Mouse (Mus musculus): ENCODE results near the gene Klhl23. TPM values are rescaled to one million over a fixed set of nuclear protein-coding genes. Genes with fewer than 3 reads are reported as not detected.
A peak's percentile ranks its signal among the peaks of the same experiment; 100 is the strongest.

Klhl23 gene
- polyA plus RNA-seq, 1 experiment = 1.0 TPM

DNA sequence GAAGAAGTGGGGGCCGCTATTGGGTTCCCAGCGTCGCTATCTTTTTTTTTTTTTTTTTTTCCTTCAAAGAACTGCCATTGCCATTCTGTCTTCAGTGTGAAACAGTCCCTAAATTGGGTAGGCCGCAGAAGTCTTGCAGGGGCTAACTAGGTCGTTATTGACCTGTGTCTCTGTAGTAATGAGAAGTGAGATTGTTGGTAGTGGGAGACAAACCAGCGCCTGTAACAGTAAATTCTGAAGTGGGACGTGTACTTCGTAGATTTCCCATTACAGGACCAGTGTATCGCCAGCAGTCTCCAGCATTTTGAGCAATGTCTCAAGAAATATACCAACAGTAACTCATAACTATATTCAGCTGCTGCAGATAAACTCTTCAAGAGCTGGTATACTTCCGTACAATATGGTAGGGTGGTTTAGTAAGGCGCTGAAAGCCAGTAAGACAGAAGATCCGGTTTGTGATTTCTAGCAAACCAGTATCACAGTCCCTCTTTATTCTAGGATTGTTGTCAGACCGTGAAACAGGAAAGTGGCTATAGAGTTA, 40.4 kb downstream of the Klhl23 start:
- Histone ChIP-seq H3K79me3 (ENCODE audit: low read depth) (peaks cover 45% of the 10 kb centered on the region), H3ac (ENCODE audit: control insufficient read depth, insufficient read length, low read depth) (peak overlapping the region; percentile 98), H3K79me2 (ENCODE audit: control insufficient read depth, insufficient read depth) (peaks cover 53% of the 10 kb centered on the region), H3K36me3 (ENCODE audit: control insufficient read depth, insufficient read depth) (peaks cover 45% of the 10 kb centered on the region), H3K27me3 (ENCODE audit: control insufficient read depth, insufficient read depth, insufficient read length) (no peaks in the 10 kb centered on the region), H3K4me3 (ENCODE audit: insufficient read depth, poor library complexity, severe bottlenecking) (peak overlapping the region; percentile 98)
- TF ChIP-seq CTCF (IDR thresholded peaks at IDR 0.05; ENCODE audit: control insufficient read depth, insufficient read depth, insufficient read length) (no peak), MYOD1 (IDR thresholded peaks at IDR 0.05; ENCODE audit: control insufficient read depth, insufficient read length, low read depth) (no peak), MAX (IDR thresholded peaks at IDR 0.05) (no peak), CEBPB (IDR thresholded peaks at IDR 0.05; ENCODE audit: low read depth) (no peak), FOSL1 (IDR thresholded peaks at IDR 0.05; ENCODE audit: insufficient read depth, low read length, poor library complexity, severe bottlenecking) (no peak), MYOG (IDR thresholded peaks at IDR 0.05; ENCODE audit: control insufficient read depth, extremely low read depth, insufficient read length) (no peak), USF1 (IDR thresholded peaks at IDR 0.05; ENCODE audit: low read depth) (no peak)

DNA sequence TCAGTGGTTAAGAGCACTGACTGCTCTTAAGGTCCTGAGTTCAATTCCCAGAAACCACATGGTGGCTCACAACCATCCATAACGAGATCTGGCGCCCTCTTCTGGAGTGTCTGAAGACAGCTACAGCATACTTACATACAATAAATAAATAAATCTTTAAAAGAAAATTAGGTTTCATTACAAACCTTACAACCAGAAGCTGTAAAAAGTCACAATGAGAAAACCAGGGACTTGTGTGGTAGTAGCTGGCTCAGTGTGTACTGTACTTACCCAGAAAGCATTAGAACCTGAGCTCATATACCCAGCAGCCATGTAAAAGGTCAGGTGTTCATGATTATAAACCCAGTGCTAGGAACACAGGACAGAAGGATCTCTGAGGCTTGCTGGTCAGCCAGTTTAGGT, 62.2 kb downstream of the Klhl23 start:
- Histone ChIP-seq H3K79me2 (ENCODE audit: control insufficient read depth, insufficient read depth) (no peaks in the 10 kb centered on the region), H3K36me3 (ENCODE audit: control insufficient read depth, insufficient read depth) (no peaks in the 10 kb centered on the region)

DNA sequence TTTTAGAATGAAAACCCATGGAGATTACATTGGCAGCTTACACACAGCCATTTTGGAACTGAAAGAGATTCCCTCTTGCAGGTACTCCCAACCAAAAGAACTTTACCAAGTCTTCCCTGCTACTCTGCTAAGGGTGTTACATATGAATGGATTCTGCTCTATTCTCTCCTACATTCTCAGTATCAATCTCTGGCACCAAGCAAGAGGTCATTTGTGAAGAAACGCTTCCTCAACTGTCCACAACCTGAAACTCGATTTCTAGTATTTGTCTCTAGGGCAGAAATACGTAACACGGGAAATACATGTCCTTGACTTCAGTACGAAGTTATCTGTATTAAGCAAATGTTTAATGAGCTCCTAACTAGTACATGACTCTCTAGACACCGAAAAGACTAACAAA, 62.8 kb downstream of the Klhl23 start:
- Histone ChIP-seq H3K36me3 (ENCODE audit: control insufficient read depth, insufficient read depth) (no peaks in the 10 kb centered on the region), H3ac (ENCODE audit: control insufficient read depth, insufficient read length, low read depth) (peak overlapping the region; percentile 64), H3K27me3 (ENCODE audit: control insufficient read depth, insufficient read depth, insufficient read length) (no peaks in the 10 kb centered on the region), H3K4me3 (ENCODE audit: insufficient read depth, poor library complexity, severe bottlenecking) (no peak overlapping the region), H3K79me2 (ENCODE audit: control insufficient read depth, insufficient read depth) (no peaks in the 10 kb centered on the region), H3K79me3 (ENCODE audit: low read depth) (peaks cover 3% of the 10 kb centered on the region)
- TF ChIP-seq FOSL1 (IDR thresholded peaks at IDR 0.05; ENCODE audit: insufficient read depth, low read length, poor library complexity, severe bottlenecking) (no peak), MYOD1 (IDR thresholded peaks at IDR 0.05; ENCODE audit: control insufficient read depth, insufficient read length, low read depth) (no peak), USF1 (IDR thresholded peaks at IDR 0.05; ENCODE audit: low read depth) (no peak), MYOG (IDR thresholded peaks at IDR 0.05; ENCODE audit: control insufficient read depth, extremely low read depth, insufficient read length) (no peak), MAX (IDR thresholded peaks at IDR 0.05) (no peak), CTCF (IDR thresholded peaks at IDR 0.05; ENCODE audit: control insufficient read depth, insufficient read depth, insufficient read length) (no peak), CEBPB (IDR thresholded peaks at IDR 0.05; ENCODE audit: low read depth) (no peak)

More for the DNA sequence above, 62.2 kb downstream of the Klhl23 start:
- Histone ChIP-seq H3K4me3 (ENCODE audit: insufficient read depth, poor library complexity, severe bottlenecking) (no peak overlapping the region), H3ac (ENCODE audit: control insufficient read depth, insufficient read length, low read depth) (no peak overlapping the region), H3K79me3 (ENCODE audit: low read depth) (peaks cover 3% of the 10 kb centered on the region), H3K27me3 (ENCODE audit: control insufficient read depth, insufficient read depth, insufficient read length) (no peaks in the 10 kb centered on the region)
- TF ChIP-seq MYOG (IDR thresholded peaks at IDR 0.05; ENCODE audit: control insufficient read depth, extremely low read depth, insufficient read length) = no peak
- TF ChIP-seq MYOD1 (IDR thresholded peaks at IDR 0.05; ENCODE audit: control insufficient read depth, insufficient read length, low read depth) = no peak
- no peak for TF ChIP-seq FOSL1 (IDR thresholded peaks at IDR 0.05; ENCODE audit: insufficient read depth, low read length, poor library complexity, severe bottlenecking)
- no peak for TF ChIP-seq CEBPB (IDR thresholded peaks at IDR 0.05; ENCODE audit: low read depth)
- TF ChIP-seq USF1 (IDR thresholded peaks at IDR 0.05; ENCODE audit: low read depth) = no peak
- TF ChIP-seq MAX (IDR thresholded peaks at IDR 0.05) = no peak
- TF ChIP-seq CTCF (IDR thresholded peaks at IDR 0.05; ENCODE audit: control insufficient read depth, insufficient read depth, insufficient read length) = no peak

DNA sequence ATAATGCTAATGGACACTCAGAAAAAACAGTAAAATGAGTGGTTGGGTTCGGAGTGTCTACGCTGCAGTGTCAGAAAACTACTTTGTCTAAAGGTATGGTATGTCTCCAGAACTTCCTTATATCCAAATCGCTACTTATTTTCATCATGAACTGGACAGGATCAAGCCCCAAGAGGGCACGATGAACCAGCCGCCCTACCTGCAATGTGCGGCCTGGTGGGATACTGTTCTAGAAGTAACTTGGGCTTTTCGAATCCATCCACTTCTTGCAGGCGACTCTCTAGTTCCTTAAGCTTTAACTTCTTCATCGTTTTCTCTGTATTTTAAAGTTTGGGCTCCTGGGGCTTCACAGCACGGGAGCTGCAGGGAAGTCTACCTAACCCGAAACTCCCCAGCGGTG, 63.3 kb downstream of the Klhl23 start:
- TF ChIP-seq MYOD1 (IDR thresholded peaks at IDR 0.05; ENCODE audit: control insufficient read depth, insufficient read length, low read depth) (no peak), CEBPB (IDR thresholded peaks at IDR 0.05; ENCODE audit: low read depth) (no peak), MAX (IDR thresholded peaks at IDR 0.05) (no peak), USF1 (IDR thresholded peaks at IDR 0.05; ENCODE audit: low read depth) (no peak), CTCF (IDR thresholded peaks at IDR 0.05; ENCODE audit: control insufficient read depth, insufficient read depth, insufficient read length) (no peak), MYOG (IDR thresholded peaks at IDR 0.05; ENCODE audit: control insufficient read depth, extremely low read depth, insufficient read length) (no peak), FOSL1 (IDR thresholded peaks at IDR 0.05; ENCODE audit: insufficient read depth, low read length, poor library complexity, severe bottlenecking) (no peak)

DNA sequence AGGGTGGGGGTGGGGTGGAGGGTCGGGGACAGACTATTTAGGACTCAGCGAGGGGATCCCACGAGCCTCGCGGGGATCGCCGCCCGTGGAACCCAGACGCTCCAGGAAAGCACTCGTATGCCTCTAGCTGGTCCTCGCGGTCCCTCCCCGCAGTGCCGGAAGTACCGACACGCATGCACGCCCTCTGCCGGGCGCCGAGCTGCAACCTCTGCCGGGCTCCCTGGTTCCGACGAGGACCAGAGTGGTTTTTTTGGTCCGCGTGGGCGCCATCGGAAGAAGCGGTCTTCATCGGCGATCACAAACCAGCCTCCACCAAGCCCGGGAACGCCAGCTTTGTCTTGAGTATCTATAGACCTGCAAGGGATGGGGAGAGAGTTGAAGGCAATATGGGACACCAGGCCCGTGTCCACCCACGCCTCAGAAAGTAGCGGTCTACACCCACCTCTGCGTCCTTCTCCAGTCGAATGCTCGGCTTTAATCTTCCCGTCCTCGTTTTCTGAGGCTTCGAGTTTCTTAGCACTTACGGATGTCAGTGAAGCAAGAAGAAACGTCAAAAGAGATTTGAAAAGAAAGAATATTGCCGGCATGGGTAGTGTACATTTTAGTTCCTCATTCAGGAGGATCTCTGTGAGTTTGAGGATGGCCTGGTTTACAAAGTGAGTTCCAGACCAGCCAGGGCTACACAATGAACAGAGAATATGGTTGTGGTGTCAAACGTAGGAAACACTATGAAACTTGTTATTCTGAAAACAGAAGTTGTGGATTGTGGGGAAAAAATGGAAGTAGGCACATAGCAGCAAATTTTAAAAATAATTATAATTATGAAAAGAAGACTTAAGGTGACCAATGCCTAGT, 63.9 kb downstream of the Klhl23 start, which contains the start of gene Mettl5:
Mettl5 (minus strand) TSS at position 165 of the 855 bp plus-strand sequence.
- Histone ChIP-seq H3K79me3 (ENCODE audit: low read depth) (peaks cover 2% of the 10 kb centered on the region), H3K79me2 (ENCODE audit: control insufficient read depth, insufficient read depth) (no peaks in the 10 kb centered on the region), H3K27me3 (ENCODE audit: control insufficient read depth, insufficient read depth, insufficient read length) (no peaks in the 10 kb centered on the region), H3K36me3 (ENCODE audit: control insufficient read depth, insufficient read depth) (no peaks in the 10 kb centered on the region), H3ac (ENCODE audit: control insufficient read depth, insufficient read length, low read depth) (peak within 1 kb of the TSS; percentile 64), H3K4me3 (ENCODE audit: insufficient read depth, poor library complexity, severe bottlenecking) (peak within 1 kb of the TSS; percentile 61)
- TF ChIP-seq FOSL1 (IDR thresholded peaks at IDR 0.05; ENCODE audit: insufficient read depth, low read length, poor library complexity, severe bottlenecking) = no peak
- no peak for TF ChIP-seq MYOG (IDR thresholded peaks at IDR 0.05; ENCODE audit: control insufficient read depth, extremely low read depth, insufficient read length)
- peak; percentile 66 for TF ChIP-seq CTCF (IDR thresholded peaks at IDR 0.05; ENCODE audit: control insufficient read depth, insufficient read depth, insufficient read length)
- peak; percentile 83 for TF ChIP-seq MAX (IDR thresholded peaks at IDR 0.05)
- TF ChIP-seq CEBPB (IDR thresholded peaks at IDR 0.05; ENCODE audit: low read depth) = no peak

More for the DNA sequence above, 63.3 kb downstream of the Klhl23 start:
- Histone ChIP-seq H3ac (ENCODE audit: control insufficient read depth, insufficient read length, low read depth) (peak overlapping the region; percentile 64), H3K4me3 (ENCODE audit: insufficient read depth, poor library complexity, severe bottlenecking) (peak overlapping the region; percentile 61), H3K36me3 (ENCODE audit: control insufficient read depth, insufficient read depth) (no peaks in the 10 kb centered on the region), H3K79me3 (ENCODE audit: low read depth) (peaks cover 3% of the 10 kb centered on the region), H3K27me3 (ENCODE audit: control insufficient read depth, insufficient read depth, insufficient read length) (no peaks in the 10 kb centered on the region), H3K79me2 (ENCODE audit: control insufficient read depth, insufficient read depth) (no peaks in the 10 kb centered on the region)

Other genes with a start within 250 kb of the Klhl23 start
- gene Lrp2, start 235.9 kb upstream of the Klhl23 start, polyA plus RNA-seq (2012; fragmentation: generic; extraction: Trizol) = 0.68 TPM
- gene Bbs5, start 174.8 kb upstream of the Klhl23 start, polyA plus RNA-seq (2012; fragmentation: generic; extraction: Trizol) = 3.1 TPM
- gene Klhl41, start 151.8 kb upstream of the Klhl23 start, polyA plus RNA-seq (2012; fragmentation: generic; extraction: Trizol) = 0.88 TPM
- gene Fastkd1, start 108.4 kb upstream of the Klhl23 start, polyA plus RNA-seq (2012; fragmentation: generic; extraction: Trizol) = 4.7 TPM
- gene Ppig, start 99.4 kb upstream of the Klhl23 start, polyA plus RNA-seq (2012; fragmentation: generic; extraction: Trizol) = 6.5 TPM
- gene Ccdc173, start 32.4 kb upstream of the Klhl23 start, polyA plus RNA-seq (2012; fragmentation: generic; extraction: Trizol) = 0.26 TPM
- 9.0 TPM for gene Phospho2, start 32.3 kb upstream of the Klhl23 start, polyA plus RNA-seq (2012; fragmentation: generic; extraction: Trizol)
- 44.7 TPM for gene Ssb, start 39.6 kb downstream of the Klhl23 start, polyA plus RNA-seq (2012; fragmentation: generic; extraction: Trizol)
- 9.0 TPM for gene Mettl5, start 63.7 kb downstream of the Klhl23 start, polyA plus RNA-seq (2012; fragmentation: generic; extraction: Trizol)
- 6.3 TPM for gene Ubr3, start 75.3 kb downstream of the Klhl23 start, polyA plus RNA-seq (2012; fragmentation: generic; extraction: Trizol)
- 0.11 TPM for gene Myo3b, start 217.2 kb downstream of the Klhl23 start, polyA plus RNA-seq (2012; fragmentation: generic; extraction: Trizol)

Measured in C2C12 (cell line).